Mouse (Mus musculus) right cerebral cortex, postnatal 4 days (tissue): ENCODE data around the gene Olfr678.
"Not testable (repeated sequence)": the region's sequence is repeated elsewhere in the genome, so short reads cannot be mapped to it uniquely, and the experiment has no call there.

Experiments used
- DNase-seq: peaks from one replicate; pipeline ENCODE4 v3.0.0-alpha.2; 2022

Olfr678 gene

GRCm38 (mm10) chr7:105064175-105064574 lies at the start of gene Olfr678:
Gene Olfr678, plus strand, starts transcription at chr7:105064475.
- no peak for DNase-seq

- no peak for DNase-seq
Measured at GRCm38 (mm10) chr7:105022530-105022929, 41.7 kb upstream of the Olfr678 start.

GRCm38 (mm10) chr7:105028360-105028759 lies 35.9 kb upstream of the Olfr678 start, which contains the start of gene Olfr675:
Gene Olfr675, minus strand, starts transcription at chr7:105028460.
- DNase-seq = no peak

- DNase-seq = no peak
Measured at GRCm38 (mm10) chr7:105032398-105032797, 31.9 kb upstream of the Olfr678 start, which contains the start of gene Olfr676. Gene Olfr676, plus strand, starts transcription at chr7:105032698.

GRCm38 (mm10) chr7:105033836-105034235 lies 30.4 kb upstream of the Olfr678 start:
- DNase-seq = not testable (repeated sequence)

- no peak for DNase-seq
Measured at GRCm38 (mm10) chr7:105058951-105059350, 5.3 kb upstream of the Olfr678 start.

- DNase-seq = no peak
Measured at GRCm38 (mm10) chr7:105080905-105081304, 16.6 kb downstream of the Olfr678 start, which contains the start of gene Olfr679. Gene Olfr679, plus strand, starts transcription at chr7:105081205.

- not testable (repeated sequence) for DNase-seq
Measured at GRCm38 (mm10) chr7:105092717-105093116, 28.4 kb downstream of the Olfr678 start, which contains the start of gene Olfr680-ps1. Gene Olfr680-ps1, minus strand, starts transcription at chr7:105092817.

- no peak for DNase-seq
Measured at GRCm38 (mm10) chr7:105116536-105116935, 52.3 kb downstream of the Olfr678 start, which contains the start of gene Olfr681. Gene Olfr681, plus strand, starts transcription at chr7:105116836.
